Mouse (Mus musculus): ENCODE results near the gene 4933427D14Rik. TPM values are rescaled to one million over a fixed set of nuclear protein-coding genes. Genes with fewer than 3 reads are reported as not detected.
A peak's percentile ranks its signal among the peaks of the same experiment; 100 is the strongest.

4933427D14Rik gene
- polyA plus RNA-seq, 1 experiment from 2014 or later = 11.7 TPM

DNA sequence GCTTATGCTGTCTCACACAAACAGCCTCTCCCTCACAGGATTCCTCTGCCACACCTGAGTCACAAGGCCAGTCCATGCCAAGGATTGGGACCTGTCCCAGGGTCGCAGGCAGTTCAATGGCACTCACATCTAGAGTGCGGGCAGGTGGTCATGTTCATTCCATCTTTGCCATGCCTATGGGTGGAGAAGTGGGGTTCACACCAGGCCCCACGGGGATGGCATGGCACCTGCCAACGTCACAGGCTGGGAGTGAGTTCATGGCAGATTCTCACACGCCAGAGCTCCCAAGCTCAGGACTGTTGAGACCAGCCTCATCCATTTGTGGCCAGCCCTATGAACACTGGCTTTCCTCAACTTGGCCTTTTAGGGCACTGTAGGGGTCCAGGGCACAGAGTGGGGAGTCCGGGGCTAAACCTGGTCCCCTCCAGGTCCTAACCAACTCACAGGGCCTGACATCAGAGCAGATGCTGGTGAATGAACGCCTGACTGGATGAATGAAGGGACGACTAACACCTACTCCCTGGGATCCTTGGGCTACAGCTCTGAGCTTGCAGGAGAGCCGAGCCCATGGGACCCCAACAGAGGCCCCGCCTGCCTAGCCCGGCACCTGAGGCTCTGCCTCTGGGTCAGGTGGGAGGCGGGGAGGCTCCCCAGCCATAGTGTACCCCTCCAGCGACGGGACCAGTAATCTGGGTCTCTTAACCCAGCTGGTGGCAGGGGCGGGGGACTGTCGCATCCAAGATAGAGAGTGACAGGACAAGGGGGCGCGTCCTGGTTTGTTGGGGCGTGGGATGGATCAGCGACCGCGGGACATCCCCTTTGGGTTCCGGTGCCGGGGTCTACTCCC lies 72.5 kb downstream of the 4933427D14Rik start:
- Histone ChIP-seq H3K4me2 (replicated peaks; ENCODE audit: low read depth, low read length) (peak overlapping the region; percentile 100), H3K9ac (replicated peaks; ENCODE audit: low read length) (peak overlapping the region; percentile 74), H3K27ac (ENCODE audit: low read length) (no peak overlapping the region), H3K9me3 (ENCODE audit: low read length) (no peaks in the 10 kb centered on the region), H3K4me1 (ENCODE audit: insufficient read depth, low read length) (peaks cover 19% of the 10 kb centered on the region), H3K36me3 (ENCODE audit: insufficient read depth, low read length) (no peaks in the 10 kb centered on the region), H3K4me3 (ENCODE audit: low read length) (peak overlapping the region; percentile 64), H3K27me3 (ENCODE audit: insufficient read depth, low read length) (peaks cover 44% of the 10 kb centered on the region)
- ATAC-seq (ENCODE audit: low FRiP score, low TSS enrichment) = no peak; the same call in 1 of the 2 replicates
- 16% methylated on average over 24 of the region's 24 CpGs for WGBS

DNA sequence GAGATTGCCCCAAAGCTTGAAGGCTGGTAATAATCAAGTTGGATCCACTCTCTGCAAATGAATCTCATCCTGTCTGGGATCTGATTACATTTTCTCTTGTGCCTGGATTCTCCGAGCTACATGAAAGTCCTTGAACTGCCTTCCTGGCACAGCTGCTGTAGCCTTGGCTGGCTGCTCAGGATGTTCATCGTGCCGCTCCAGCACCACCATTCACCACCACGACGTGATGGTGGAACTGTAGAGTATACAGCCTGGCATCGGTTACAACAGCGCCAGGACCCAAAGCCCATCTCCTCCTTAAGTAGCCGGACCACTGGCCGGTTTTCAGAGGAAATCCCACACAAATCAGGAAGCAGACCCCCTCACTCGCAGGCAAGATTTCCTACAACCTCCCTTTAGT lies 74.2 kb downstream of the 4933427D14Rik start:
- no peak overlapping the region for H3K9ac ChIP-seq (replicated peaks; ENCODE audit: low read length)
- no peak overlapping the region for H3K27ac ChIP-seq (ENCODE audit: low read length)
- H3K4me2 ChIP-seq (replicated peaks; ENCODE audit: low read depth, low read length) = no peak overlapping the region
- H3K36me3 ChIP-seq (ENCODE audit: insufficient read depth, low read length) = no peaks in the 10 kb centered on the region
- 59% methylated on average over 10 of the region's 10 CpGs for WGBS
- no peak overlapping the region for H3K4me3 ChIP-seq (ENCODE audit: low read length)
- no peaks in the 10 kb centered on the region for H3K9me3 ChIP-seq (ENCODE audit: low read length)
- H3K4me1 ChIP-seq (ENCODE audit: insufficient read depth, low read length) = peaks cover 19% of the 10 kb centered on the region
- H3K27me3 ChIP-seq (ENCODE audit: insufficient read depth, low read length) = peaks cover 44% of the 10 kb centered on the region
- no peak for ATAC-seq (ENCODE audit: low FRiP score, low TSS enrichment)

DNA sequence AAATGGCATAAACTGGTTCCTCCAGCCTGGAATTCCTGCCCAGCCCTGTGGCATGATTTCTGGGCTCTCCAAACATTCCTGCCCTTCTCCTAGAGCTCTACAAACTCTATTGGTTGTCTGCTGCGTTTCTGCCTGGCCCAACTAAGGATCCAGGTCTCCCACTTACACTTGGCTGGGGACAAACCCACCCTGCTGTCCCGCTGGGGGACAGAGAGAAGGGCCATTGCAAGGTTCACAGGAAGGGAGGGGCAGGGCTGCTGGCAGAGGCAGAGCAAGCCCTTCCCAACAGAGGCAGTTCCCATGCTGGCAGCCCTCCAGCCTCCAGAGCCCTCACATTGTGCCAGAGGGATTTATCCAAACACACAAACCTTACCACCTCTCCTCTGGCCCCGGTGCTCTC lies 75.0 kb downstream of the 4933427D14Rik start:
- no peak overlapping the region for H3K4me3 ChIP-seq (ENCODE audit: low read length)
- H3K4me2 ChIP-seq (replicated peaks; ENCODE audit: low read depth, low read length) = no peak overlapping the region
- 0 out of 2 replicates have a peak overlapping the region, but pooled peaks have one; percentile 24 for H3K27ac ChIP-seq (ENCODE audit: low read length)
- no peak; the same call in 1 of the 2 replicates for ATAC-seq (ENCODE audit: low FRiP score, low TSS enrichment)
- H3K9ac ChIP-seq (replicated peaks; ENCODE audit: low read length) = 0 out of 2 replicates have a peak overlapping the region, but pooled peaks have one; percentile 31
- WGBS = 25% methylated on average over 3 of the region's 3 CpGs
- H3K9me3 ChIP-seq (ENCODE audit: low read length) = no peaks in the 10 kb centered on the region
- no peaks in the 10 kb centered on the region for H3K36me3 ChIP-seq (ENCODE audit: insufficient read depth, low read length)
- peaks cover 43% of the 10 kb centered on the region for H3K27me3 ChIP-seq (ENCODE audit: insufficient read depth, low read length)
- H3K4me1 ChIP-seq (ENCODE audit: insufficient read depth, low read length) = peaks cover 19% of the 10 kb centered on the region

DNA sequence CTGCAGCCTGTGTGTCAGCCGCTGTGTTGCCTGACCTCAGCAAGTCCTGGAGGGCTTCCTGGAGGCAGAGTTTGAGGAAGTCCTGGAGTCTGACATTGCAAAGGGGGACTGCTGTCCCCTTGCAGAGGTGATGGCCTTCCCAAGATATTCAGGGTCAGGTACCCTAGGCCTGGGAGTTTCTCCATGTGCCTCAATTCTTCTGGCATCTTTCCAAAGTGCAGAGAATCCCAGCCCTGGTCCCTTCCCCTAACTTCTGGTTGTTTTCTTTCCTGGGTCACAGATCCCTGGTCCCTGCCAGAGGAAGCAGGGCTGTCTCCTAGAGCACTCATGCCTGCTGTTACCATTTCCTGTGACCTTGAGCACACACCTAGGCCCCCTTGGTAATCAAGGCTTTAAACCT lies 75.6 kb downstream of the 4933427D14Rik start:
- H3K4me3 ChIP-seq (ENCODE audit: low read length) = no peak overlapping the region
- H3K27ac ChIP-seq (ENCODE audit: low read length) = 0 out of 2 replicates have a peak overlapping the region, but pooled peaks have one; percentile 24
- 86% methylated on average over 1 of the region's 1 CpGs for WGBS

DNA sequence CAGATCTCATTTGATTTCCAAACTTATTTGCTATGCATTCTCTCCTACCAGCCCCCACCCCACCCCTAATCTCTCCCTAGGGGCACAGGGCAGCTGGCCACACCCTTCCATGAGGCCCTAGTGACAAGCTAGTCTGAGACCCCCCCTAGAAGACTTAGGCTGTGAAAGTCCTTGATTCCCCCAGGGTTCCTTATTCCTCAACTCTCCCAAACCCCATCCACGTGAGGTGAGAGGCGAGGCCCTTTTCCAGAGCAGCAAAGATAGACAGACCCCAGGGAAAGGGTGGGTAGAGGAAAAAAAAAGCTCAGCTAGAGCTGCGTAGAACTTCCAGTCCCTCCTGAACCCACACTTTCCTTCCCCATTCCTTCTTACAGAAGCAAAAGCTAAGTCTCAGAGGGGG lies 76.4 kb downstream of the 4933427D14Rik start:
- WGBS = 86% methylated on average over 3 of the region's 3 CpGs
- ATAC-seq (ENCODE audit: low FRiP score, low TSS enrichment) = no peak
- H3K4me2 ChIP-seq (replicated peaks; ENCODE audit: low read depth, low read length) = no peak overlapping the region
- peaks cover 32% of the 10 kb centered on the region for H3K27me3 ChIP-seq (ENCODE audit: insufficient read depth, low read length)
- H3K4me1 ChIP-seq (ENCODE audit: insufficient read depth, low read length) = peaks cover 18% of the 10 kb centered on the region
- H3K4me3 ChIP-seq (ENCODE audit: low read length) = no peak overlapping the region
- H3K36me3 ChIP-seq (ENCODE audit: insufficient read depth, low read length) = no peaks in the 10 kb centered on the region
- H3K9ac ChIP-seq (replicated peaks; ENCODE audit: low read length) = no peak overlapping the region
- no peaks in the 10 kb centered on the region for H3K9me3 ChIP-seq (ENCODE audit: low read length)
- no peak overlapping the region for H3K27ac ChIP-seq (ENCODE audit: low read length)

More for the DNA sequence above, 75.6 kb downstream of the 4933427D14Rik start:
- Histone ChIP-seq H3K4me2 (replicated peaks; ENCODE audit: low read depth, low read length) (no peak overlapping the region), H3K9me3 (ENCODE audit: low read length) (no peaks in the 10 kb centered on the region), H3K27me3 (ENCODE audit: insufficient read depth, low read length) (peaks cover 38% of the 10 kb centered on the region), H3K36me3 (ENCODE audit: insufficient read depth, low read length) (no peaks in the 10 kb centered on the region), H3K9ac (replicated peaks; ENCODE audit: low read length) (no peak overlapping the region), H3K4me1 (ENCODE audit: insufficient read depth, low read length) (peaks cover 19% of the 10 kb centered on the region)
- no peak for ATAC-seq (ENCODE audit: low FRiP score, low TSS enrichment)

DNA sequence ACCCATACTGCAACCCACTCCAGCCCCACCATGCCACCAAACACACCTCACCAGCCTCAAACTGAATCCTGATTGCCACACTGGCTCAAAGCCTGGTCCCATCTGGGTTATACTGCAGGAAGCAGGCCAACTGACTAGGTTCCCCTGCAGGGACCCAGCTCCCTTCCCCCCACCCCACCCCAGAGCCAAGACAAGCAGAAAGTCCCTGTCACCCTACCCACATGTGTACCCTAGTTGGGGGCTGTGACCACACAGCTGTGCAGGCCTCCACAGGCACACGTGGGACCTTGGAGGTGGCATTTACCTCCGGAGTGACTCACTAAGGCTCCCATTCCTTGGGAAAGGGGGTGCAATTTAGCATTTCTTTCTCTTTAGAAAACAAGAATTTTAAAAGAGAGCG lies 76.8 kb downstream of the 4933427D14Rik start:
- 79% methylated on average over 3 of the region's 3 CpGs for WGBS
- Histone ChIP-seq H3K4me2 (replicated peaks; ENCODE audit: low read depth, low read length) (no peak overlapping the region), H3K9ac (replicated peaks; ENCODE audit: low read length) (no peak overlapping the region), H3K4me3 (ENCODE audit: low read length) (no peak overlapping the region), H3K9me3 (ENCODE audit: low read length) (no peaks in the 10 kb centered on the region), H3K27ac (ENCODE audit: low read length) (no peak overlapping the region), H3K4me1 (ENCODE audit: insufficient read depth, low read length) (peaks cover 15% of the 10 kb centered on the region), H3K27me3 (ENCODE audit: insufficient read depth, low read length) (peaks cover 32% of the 10 kb centered on the region), H3K36me3 (ENCODE audit: insufficient read depth, low read length) (no peaks in the 10 kb centered on the region)
- no peak for ATAC-seq (ENCODE audit: low FRiP score, low TSS enrichment)

DNA sequence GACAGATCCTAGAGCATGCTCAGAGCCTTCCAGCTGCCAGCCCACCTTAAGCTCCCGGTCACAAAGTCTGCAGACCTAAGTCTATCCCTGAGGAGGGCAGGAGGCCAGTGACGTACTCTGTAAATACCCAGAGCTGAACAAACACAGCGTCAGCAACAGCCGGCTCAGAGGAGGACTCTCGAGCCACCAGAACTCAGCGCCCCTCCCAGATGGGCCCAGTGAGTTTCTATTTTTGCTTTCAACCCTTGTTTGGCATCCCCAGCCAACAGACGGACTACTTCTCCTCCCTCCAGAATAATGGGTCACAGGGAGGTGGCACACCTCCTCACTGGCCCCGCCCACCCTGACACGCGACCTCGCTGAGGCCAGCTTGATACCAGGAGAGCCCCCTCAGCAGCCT lies 77.2 kb downstream of the 4933427D14Rik start:
- Histone ChIP-seq H3K4me2 (replicated peaks; ENCODE audit: low read depth, low read length) (no peak overlapping the region), H3K9ac (replicated peaks; ENCODE audit: low read length) (no peak overlapping the region), H3K4me3 (ENCODE audit: low read length) (no peak overlapping the region), H3K4me1 (ENCODE audit: insufficient read depth, low read length) (peaks cover 10% of the 10 kb centered on the region), H3K27ac (ENCODE audit: low read length) (no peak overlapping the region), H3K36me3 (ENCODE audit: insufficient read depth, low read length) (no peaks in the 10 kb centered on the region), H3K27me3 (ENCODE audit: insufficient read depth, low read length) (peaks cover 29% of the 10 kb centered on the region), H3K9me3 (ENCODE audit: low read length) (no peaks in the 10 kb centered on the region)
- no peak for ATAC-seq (ENCODE audit: low FRiP score, low TSS enrichment)
- WGBS = 8% methylated on average over 11 of the region's 11 CpGs

DNA sequence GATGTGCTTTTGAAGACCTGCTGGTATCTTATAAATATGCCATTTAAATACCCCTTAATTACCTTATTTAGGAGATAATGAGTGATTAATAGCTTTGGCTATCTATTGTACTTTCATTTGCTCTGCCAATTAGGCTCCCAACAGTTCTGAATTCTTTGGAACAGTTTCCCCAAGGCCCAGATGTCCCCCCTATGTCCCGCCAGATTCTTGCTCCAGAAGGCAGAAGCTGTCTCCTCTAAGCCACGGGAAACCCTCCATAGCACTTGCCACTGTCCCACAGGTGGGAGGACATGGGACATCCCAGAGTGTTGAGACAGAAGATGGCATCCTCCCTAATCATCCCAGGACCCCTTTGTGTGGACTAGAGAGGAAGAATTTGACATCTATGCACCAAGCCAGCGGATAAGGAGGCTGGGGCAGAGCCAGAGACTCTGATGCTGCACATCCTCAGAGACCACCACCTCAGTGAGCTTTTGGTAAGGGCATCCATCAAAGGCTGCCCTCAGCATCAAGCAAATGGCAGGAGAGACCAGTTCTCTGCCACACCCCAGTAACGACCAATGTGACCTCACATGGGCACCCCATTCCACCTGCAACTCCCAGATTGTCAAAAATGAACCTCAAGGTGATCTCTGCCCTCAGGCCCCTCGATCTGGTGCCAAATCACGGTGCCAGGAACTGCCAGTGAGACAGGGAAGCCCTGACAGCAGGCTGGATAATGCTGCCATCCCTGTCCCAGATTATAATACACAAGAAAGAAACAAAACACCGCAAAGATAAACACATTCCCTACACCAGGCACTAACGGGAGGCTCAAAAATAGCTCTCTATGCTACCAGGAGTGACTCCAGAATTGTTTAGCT lies 78.0 kb downstream of the 4933427D14Rik start:
- Histone ChIP-seq H3K27ac (ENCODE audit: low read length) (no peak overlapping the region), H3K4me2 (replicated peaks; ENCODE audit: low read depth, low read length) (no peak overlapping the region)

DNA sequence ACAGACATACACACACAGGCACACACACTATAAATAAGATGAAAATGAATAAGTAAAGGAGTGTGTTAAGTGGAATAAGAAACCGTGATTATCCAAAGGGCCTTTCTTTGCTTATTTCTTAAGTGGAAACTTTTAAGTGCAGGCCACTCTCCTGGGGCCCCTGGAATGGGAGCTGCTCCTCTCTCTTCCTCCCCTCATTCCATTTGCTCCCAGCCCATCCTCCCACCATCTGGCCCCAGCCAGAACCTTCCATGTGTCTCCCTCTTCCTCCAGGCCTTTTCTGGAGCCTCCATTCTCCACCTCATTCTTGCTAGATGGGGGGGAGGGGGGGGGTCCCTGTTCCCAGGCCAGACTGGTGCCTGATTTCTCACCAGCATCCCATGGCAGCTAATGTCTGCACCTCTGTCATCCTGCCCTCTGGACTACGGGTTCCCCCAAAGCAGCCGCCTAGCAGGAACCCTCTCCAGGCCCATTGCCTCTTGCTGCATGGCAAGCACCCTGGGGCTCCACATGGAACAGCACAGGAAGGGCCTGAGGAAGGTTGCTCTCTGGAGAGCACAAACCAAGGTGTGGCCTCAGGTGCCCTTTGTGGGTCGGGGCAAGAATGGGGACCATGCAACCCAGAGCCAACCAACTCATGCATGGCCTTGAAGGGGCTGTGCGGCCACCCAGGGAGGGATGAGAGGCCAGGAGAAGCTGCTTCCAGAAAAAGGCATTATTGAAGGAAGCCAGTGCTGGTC lies 79.6 kb downstream of the 4933427D14Rik start:
- H3K4me2 ChIP-seq (replicated peaks; ENCODE audit: low read depth, low read length) = no peak overlapping the region
- H3K27me3 ChIP-seq (ENCODE audit: insufficient read depth, low read length) = peaks cover 5% of the 10 kb centered on the region; the same call in 1 of the 2 replicates
- no peak for ATAC-seq (ENCODE audit: low FRiP score, low TSS enrichment)
- H3K36me3 ChIP-seq (ENCODE audit: insufficient read depth, low read length) = no peaks in the 10 kb centered on the region
- no peak overlapping the region for H3K9ac ChIP-seq (replicated peaks; ENCODE audit: low read length)
- WGBS = 70% methylated on average over 5 of the region's 5 CpGs
- peaks cover 8% of the 10 kb centered on the region for H3K4me1 ChIP-seq (ENCODE audit: insufficient read depth, low read length)
- no peak overlapping the region for H3K27ac ChIP-seq (ENCODE audit: low read length)
- no peaks in the 10 kb centered on the region for H3K9me3 ChIP-seq (ENCODE audit: low read length)
- no peak overlapping the region for H3K4me3 ChIP-seq (ENCODE audit: low read length)

More for the DNA sequence above, 78.0 kb downstream of the 4933427D14Rik start:
- peaks cover 21% of the 10 kb centered on the region for H3K27me3 ChIP-seq (ENCODE audit: insufficient read depth, low read length)
- H3K9me3 ChIP-seq (ENCODE audit: low read length) = no peaks in the 10 kb centered on the region
- H3K9ac ChIP-seq (replicated peaks; ENCODE audit: low read length) = no peak overlapping the region
- no peaks in the 10 kb centered on the region for H3K36me3 ChIP-seq (ENCODE audit: insufficient read depth, low read length)
- peaks cover 8% of the 10 kb centered on the region for H3K4me1 ChIP-seq (ENCODE audit: insufficient read depth, low read length)
- WGBS = 68% methylated on average over 8 of the region's 8 CpGs
- H3K4me3 ChIP-seq (ENCODE audit: low read length) = no peak overlapping the region
- no peak for ATAC-seq (ENCODE audit: low FRiP score, low TSS enrichment)
